Mouse (Mus musculus): ENCODE results near the gene Emc4. TPM values are rescaled to one million over a fixed set of nuclear protein-coding genes. Genes with fewer than 3 reads are reported as not detected.
A peak's percentile ranks its signal among the peaks of the same experiment; 100 is the strongest.

Gene Emc4
- polyA plus RNA-seq, 1 experiment = 66.7 TPM

DNA sequence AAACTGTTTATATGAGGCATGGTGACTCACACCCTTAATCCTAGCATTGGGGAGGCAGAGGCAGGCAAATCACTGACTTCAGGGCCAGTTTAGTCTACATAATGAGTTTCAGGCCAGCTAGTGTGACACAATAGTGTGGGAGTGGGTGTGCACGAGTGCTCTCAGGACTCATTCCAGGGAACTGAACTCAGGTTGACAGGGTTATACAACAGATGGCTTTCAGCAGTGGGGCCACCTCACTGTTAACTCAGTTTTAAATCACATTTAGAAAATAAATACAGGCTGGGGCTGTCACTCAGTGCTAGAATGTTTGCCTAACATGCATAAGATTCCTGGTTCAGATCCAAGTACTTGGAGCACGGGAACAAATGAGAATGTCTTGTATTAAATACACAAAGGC lies 8.2 kb downstream of the Emc4 start:
- Histone ChIP-seq H3K9me3 (replicated peaks; ENCODE audit: control insufficient read depth, insufficient read depth, low read length, poor library complexity, severe bottlenecking) (no peaks in the 10 kb centered on the region), H3K4me3 (ENCODE audit: low read depth, low read length) (no peak overlapping the region), H3K4me1 (ENCODE audit: control insufficient read depth, insufficient read depth, low read length) (no peaks in the 10 kb centered on the region), H3K9ac (ENCODE audit: low read depth, poor library complexity, severe bottlenecking) (no peak overlapping the region), H3K27me3 (ENCODE audit: control insufficient read depth, insufficient read depth, low read length, poor library complexity, severe bottlenecking) (no peaks in the 10 kb centered on the region), H3K27ac (ENCODE audit: insufficient read depth, low read length) (no peak overlapping the region), H3K36me3 (ENCODE audit: control insufficient read depth, insufficient read depth, low read length, poor library complexity, severe bottlenecking) (peaks cover 26% of the 10 kb centered on the region)
- TF ChIP-seq EP300 (IDR thresholded peaks at IDR 0.05; ENCODE audit: insufficient read depth, low read depth, low read length) = no peak
- no peak for TF ChIP-seq CTCF (IDR thresholded peaks at IDR 0.05; ENCODE audit: low read depth, low read length)
- TF ChIP-seq POLR2A (IDR thresholded peaks at IDR 0.05; ENCODE audit: insufficient read depth, low read length) = no peak

DNA sequence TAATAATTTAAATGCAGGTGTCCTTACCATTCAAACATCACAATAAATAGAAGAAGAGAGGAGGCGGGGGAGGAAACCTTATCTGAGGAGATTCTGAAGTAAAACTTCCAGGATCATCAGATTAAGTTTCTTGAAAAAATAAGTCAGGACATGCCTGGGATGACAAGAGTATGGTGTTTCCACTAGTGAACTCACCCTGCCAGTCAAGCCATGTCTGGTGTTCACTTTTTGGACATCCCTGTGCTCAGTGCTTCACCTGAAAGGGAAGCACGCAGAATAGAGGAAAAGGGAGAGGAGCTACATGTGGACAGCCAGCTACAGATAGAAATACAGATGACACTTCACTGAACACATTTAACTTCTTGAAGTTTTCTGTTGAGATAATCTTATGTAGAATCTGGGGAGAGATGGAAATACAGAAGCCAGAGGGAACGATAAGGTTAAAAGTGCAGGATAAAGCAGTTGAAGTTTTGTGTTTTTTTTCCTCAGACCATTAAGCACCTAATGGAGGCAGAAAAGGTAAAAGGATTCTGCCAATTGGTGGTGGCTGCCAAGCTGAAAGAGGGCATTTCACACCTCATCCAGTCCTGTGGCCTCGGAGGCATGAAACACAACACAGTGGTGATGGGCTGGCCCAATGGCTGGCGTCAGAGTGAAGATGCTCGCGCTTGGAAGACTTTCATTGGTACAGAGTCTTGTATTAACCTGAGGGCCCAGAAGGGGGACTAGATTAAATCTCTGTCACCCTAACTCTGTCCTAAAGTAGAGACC lies 14.0 kb downstream of the Emc4 start:
- H3K4me3 ChIP-seq (ENCODE audit: low read depth, low read length) = no peak overlapping the region
- H3K27ac ChIP-seq (ENCODE audit: insufficient read depth, low read length) = no peak overlapping the region
- H3K36me3 ChIP-seq (ENCODE audit: control insufficient read depth, insufficient read depth, low read length, poor library complexity, severe bottlenecking) = peaks cover 3% of the 10 kb centered on the region; the same call in 1 of the 2 replicates
- H3K4me1 ChIP-seq (ENCODE audit: control insufficient read depth, insufficient read depth, low read length) = no peaks in the 10 kb centered on the region
- no peaks in the 10 kb centered on the region for H3K9me3 ChIP-seq (replicated peaks; ENCODE audit: control insufficient read depth, insufficient read depth, low read length, poor library complexity, severe bottlenecking)
- no peak for TF ChIP-seq CTCF (IDR thresholded peaks at IDR 0.05; ENCODE audit: low read depth, low read length)
- TF ChIP-seq POLR2A (IDR thresholded peaks at IDR 0.05; ENCODE audit: insufficient read depth, low read length) = no peak
- no peak for TF ChIP-seq EP300 (IDR thresholded peaks at IDR 0.05; ENCODE audit: insufficient read depth, low read depth, low read length)
- H3K9ac ChIP-seq (ENCODE audit: low read depth, poor library complexity, severe bottlenecking) = no peak overlapping the region
- H3K27me3 ChIP-seq (ENCODE audit: control insufficient read depth, insufficient read depth, low read length, poor library complexity, severe bottlenecking) = no peaks in the 10 kb centered on the region

DNA sequence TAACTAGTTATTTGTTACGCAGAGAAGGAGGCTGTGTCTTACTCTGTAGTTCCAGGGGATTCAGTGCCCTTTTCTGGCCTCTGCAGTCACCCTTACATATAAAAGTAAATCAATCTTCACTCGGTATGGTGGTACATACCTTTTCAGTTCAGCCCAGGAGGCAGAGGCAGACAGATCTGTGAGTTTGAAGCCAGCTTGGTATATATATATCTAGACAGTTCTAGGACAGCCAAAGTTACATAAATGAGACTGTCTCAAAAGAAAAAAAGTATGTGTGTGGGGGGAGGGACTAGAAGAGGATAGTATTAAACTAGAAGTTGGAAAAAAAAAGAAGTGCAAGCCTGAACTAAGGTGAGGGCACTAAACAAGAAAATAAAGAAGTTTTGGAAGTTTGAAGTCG lies 19.6 kb downstream of the Emc4 start:
- Histone ChIP-seq H3K9me3 (replicated peaks; ENCODE audit: control insufficient read depth, insufficient read depth, low read length, poor library complexity, severe bottlenecking) (no peaks in the 10 kb centered on the region), H3K27me3 (ENCODE audit: control insufficient read depth, insufficient read depth, low read length, poor library complexity, severe bottlenecking) (no peaks in the 10 kb centered on the region), H3K4me1 (ENCODE audit: control insufficient read depth, insufficient read depth, low read length) (no peaks in the 10 kb centered on the region), H3K4me3 (ENCODE audit: low read depth, low read length) (no peak overlapping the region), H3K27ac (ENCODE audit: insufficient read depth, low read length) (no peak overlapping the region), H3K9ac (ENCODE audit: low read depth, poor library complexity, severe bottlenecking) (no peak overlapping the region), H3K36me3 (ENCODE audit: control insufficient read depth, insufficient read depth, low read length, poor library complexity, severe bottlenecking) (no peaks in the 10 kb centered on the region; the same call in 1 of the 2 replicates)
- no peak for TF ChIP-seq POLR2A (IDR thresholded peaks at IDR 0.05; ENCODE audit: insufficient read depth, low read length)

GRCm38 (mm10) chr2:112341117-112341516 lies 26.7 kb downstream of the Emc4 start:
- Histone ChIP-seq H3K4me3 (ENCODE audit: low read depth, low read length) (no peak overlapping the region), H3K27ac (ENCODE audit: insufficient read depth, low read length) (no peak overlapping the region), H3K9ac (ENCODE audit: low read depth, poor library complexity, severe bottlenecking) (no peak overlapping the region), H3K9me3 (replicated peaks; ENCODE audit: control insufficient read depth, insufficient read depth, low read length, poor library complexity, severe bottlenecking) (no peaks in the 10 kb centered on the region), H3K36me3 (ENCODE audit: control insufficient read depth, insufficient read depth, low read length, poor library complexity, severe bottlenecking) (no peaks in the 10 kb centered on the region; the same call in 1 of the 2 replicates), H3K4me1 (ENCODE audit: control insufficient read depth, insufficient read depth, low read length) (no peaks in the 10 kb centered on the region), H3K27me3 (ENCODE audit: control insufficient read depth, insufficient read depth, low read length, poor library complexity, severe bottlenecking) (no peaks in the 10 kb centered on the region)
- TF ChIP-seq CTCF (IDR thresholded peaks at IDR 0.05; ENCODE audit: low read depth, low read length) (no peak), EP300 (IDR thresholded peaks at IDR 0.05; ENCODE audit: insufficient read depth, low read depth, low read length) (no peak), POLR2A (IDR thresholded peaks at IDR 0.05; ENCODE audit: insufficient read depth, low read length) (no peak)

DNA sequence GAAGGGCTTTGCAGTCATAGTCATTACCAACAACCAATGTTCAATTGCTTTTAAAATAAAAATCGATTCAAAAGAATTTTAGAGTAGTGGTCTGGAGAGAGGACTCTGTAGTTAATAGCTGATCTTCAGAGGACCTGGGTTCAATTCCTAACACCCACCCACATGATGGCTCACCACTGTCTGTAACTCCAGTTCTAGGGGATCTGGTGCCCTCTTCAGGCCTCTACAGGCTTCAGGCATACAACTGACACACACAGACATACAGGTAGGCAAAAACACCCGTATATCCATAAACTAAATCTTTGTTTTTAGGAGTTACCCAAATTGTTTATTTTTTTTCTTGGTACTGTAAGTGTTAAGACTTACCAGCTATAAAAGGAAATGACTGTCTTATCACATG lies 28.1 kb downstream of the Emc4 start:
- Histone ChIP-seq H3K4me1 (ENCODE audit: control insufficient read depth, insufficient read depth, low read length) (no peaks in the 10 kb centered on the region), H3K27me3 (ENCODE audit: control insufficient read depth, insufficient read depth, low read length, poor library complexity, severe bottlenecking) (no peaks in the 10 kb centered on the region), H3K36me3 (ENCODE audit: control insufficient read depth, insufficient read depth, low read length, poor library complexity, severe bottlenecking) (no peaks in the 10 kb centered on the region; the same call in 1 of the 2 replicates)

DNA sequence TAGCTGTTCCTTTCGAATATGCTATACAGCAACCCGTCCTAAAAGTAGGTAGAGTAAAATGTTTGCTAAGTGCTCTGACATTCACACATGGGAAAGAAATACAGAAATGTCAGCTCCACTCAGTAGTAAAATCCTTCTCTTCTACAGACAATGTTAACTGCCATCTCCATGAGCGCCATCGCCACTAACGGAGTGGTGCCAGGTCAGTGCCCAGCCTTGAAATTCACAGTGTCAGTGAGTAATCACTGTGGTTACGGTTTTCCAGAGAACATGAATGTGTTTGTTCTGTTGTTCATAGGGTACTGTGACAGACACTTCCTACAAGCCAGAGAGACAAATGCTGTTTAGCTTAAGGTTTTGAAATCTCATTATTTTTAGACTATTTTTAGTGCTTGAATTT lies 30.6 kb downstream of the Emc4 start:
- Histone ChIP-seq H3K27ac (ENCODE audit: insufficient read depth, low read length) (no peak overlapping the region), H3K9ac (ENCODE audit: low read depth, poor library complexity, severe bottlenecking) (no peak overlapping the region), H3K27me3 (ENCODE audit: control insufficient read depth, insufficient read depth, low read length, poor library complexity, severe bottlenecking) (no peaks in the 10 kb centered on the region), H3K36me3 (ENCODE audit: control insufficient read depth, insufficient read depth, low read length, poor library complexity, severe bottlenecking) (no peaks in the 10 kb centered on the region), H3K9me3 (replicated peaks; ENCODE audit: control insufficient read depth, insufficient read depth, low read length, poor library complexity, severe bottlenecking) (no peaks in the 10 kb centered on the region), H3K4me1 (ENCODE audit: control insufficient read depth, insufficient read depth, low read length) (no peaks in the 10 kb centered on the region), H3K4me3 (ENCODE audit: low read depth, low read length) (no peak overlapping the region)
- no peak for TF ChIP-seq EP300 (IDR thresholded peaks at IDR 0.05; ENCODE audit: insufficient read depth, low read depth, low read length)
- no peak for TF ChIP-seq CTCF (IDR thresholded peaks at IDR 0.05; ENCODE audit: low read depth, low read length)
- TF ChIP-seq POLR2A (IDR thresholded peaks at IDR 0.05; ENCODE audit: insufficient read depth, low read length) = no peak

More for the DNA sequence above, 28.1 kb downstream of the Emc4 start:
- Histone ChIP-seq H3K9ac (ENCODE audit: low read depth, poor library complexity, severe bottlenecking) (no peak overlapping the region), H3K27ac (ENCODE audit: insufficient read depth, low read length) (no peak overlapping the region), H3K4me3 (ENCODE audit: low read depth, low read length) (no peak overlapping the region), H3K9me3 (replicated peaks; ENCODE audit: control insufficient read depth, insufficient read depth, low read length, poor library complexity, severe bottlenecking) (no peaks in the 10 kb centered on the region)
- TF ChIP-seq EP300 (IDR thresholded peaks at IDR 0.05; ENCODE audit: insufficient read depth, low read depth, low read length) (no peak), CTCF (IDR thresholded peaks at IDR 0.05; ENCODE audit: low read depth, low read length) (peak; percentile 31)
